Mouse (Mus musculus) midbrain, embryonic 15.5 days (tissue): ENCODE results near the gene Sema4c. TPM values are rescaled to one million over a fixed set of nuclear protein-coding genes. Genes with fewer than 3 reads are reported as not detected.

Source experiments
- ATAC-seq: fragments of 200-750 bp; cut with Nextera tagmentation; replicated peaks from 2 replicates; pipeline ENCODE4 v1.8.0; 2017; ENCODE audit warnings: moderate TSS enrichment
- H3K27ac ChIP-seq: fragments of 300-500 bp; sonication (generic); 2 replicates; pipeline ENCODE4 v1.5.1; 2015; ENCODE audit warnings: mild to moderate bottlenecking, inconsistent platforms
- H3K27me3 ChIP-seq: fragments of 300-500 bp; sonication (generic); replicated peaks from 2 replicates; pipeline ENCODE4 v1.6.1; 2015; ENCODE audit warnings: inconsistent platforms
- H3K36me3 ChIP-seq: fragments of 300-500 bp; sonication (generic); replicated peaks from 2 replicates; pipeline ENCODE4 v1.6.1; 2015; ENCODE audit warnings: inconsistent platforms
- H3K4me1 ChIP-seq: fragments of 300-500 bp; sonication (generic); 2 replicates; pipeline ENCODE4 v1.6.1; 2015; ENCODE audit warnings: inconsistent platforms
- H3K4me2 ChIP-seq: fragments of 300-500 bp; sonication (generic); 2 replicates; pipeline ENCODE4 v1.6.1; 2015; ENCODE audit warnings: inconsistent platforms, mild to moderate bottlenecking, moderate library complexity
- H3K4me3 ChIP-seq: fragments of 300-500 bp; sonication (generic); 2 replicates; pipeline ENCODE4 v1.5.1; 2015; ENCODE audit warnings: mild to moderate bottlenecking, inconsistent platforms
- H3K9ac ChIP-seq: fragments of 300-500 bp; sonication (generic); 2 replicates; pipeline ENCODE4 v1.6.1; 2015; ENCODE audit warnings: mild to moderate bottlenecking, inconsistent platforms
- H3K9me3 ChIP-seq: fragments of 300-500 bp; sonication (generic); 2 replicates; pipeline ENCODE4 v1.6.1; 2016; ENCODE audit warnings: inconsistent platforms
- WGBS: fragments of 180-500 bp; shearing (Covaris S2); methylation state at CpG from one replicate; pipeline ENCODE4 v1.1.7; 2015; ENCODE audit warnings: mixed read lengths; 5-methylcytosine and 5-hydroxymethylcytosine counted together
- polyA plus RNA-seq: library from polyadenylated mRNA; unstranded; fragments of >200 nt; fragmentation: Nextera tagmentation; extraction: Ambion mirVana; gene quantifications from 2 replicates; pipeline ENCODE4 v1.2.1, GENCODE M21; 2015

Gene Sema4c
- polyA plus RNA-seq, result 34.3 and 37.4 TPM in 2 replicates

- peaks cover 8% of the 10 kb centered on the region for H3K36me3 ChIP-seq
- H3K9me3 ChIP-seq, result no peaks in the 10 kb centered on the region
- H3K27me3 ChIP-seq, result no peaks in the 10 kb centered on the region
- peak; percentile 68 for ATAC-seq
- H3K9ac ChIP-seq, result peak within 1 kb of the TSS; percentile 99
- H3K4me2 ChIP-seq, result peak within 1 kb of the TSS; percentile 96
- H3K4me3 ChIP-seq, result peak within 1 kb of the TSS; percentile 94
- H3K27ac ChIP-seq, result peak within 1 kb of the TSS; percentile 97
- WGBS, result under 1% methylated on average over 68 of the region's 69 CpGs
- H3K4me1 ChIP-seq, result peaks cover 33% of the 10 kb centered on the region
Observed at GRCm38 (mm10) chr1:36558031-36558993, at the start of gene Sema4c. Gene Sema4c, minus strand, starts transcription at chr1:36558349.

- Histone ChIP-seq H3K4me3 (no peak overlapping the region), H3K9me3 (no peaks in the 10 kb centered on the region), H3K27me3 (no peaks in the 10 kb centered on the region), H3K9ac (no peak overlapping the region), H3K36me3 (no peaks in the 10 kb centered on the region), H3K4me2 (no peak overlapping the region), H3K27ac (no peak overlapping the region), H3K4me1 (peaks cover 8% of the 10 kb centered on the region)
- WGBS, result 61% methylated on average over 7 of the region's 7 CpGs
- ATAC-seq, result no peak
Observed at GRCm38 (mm10) chr1:36606951-36607350, 48.8 kb upstream of the Sema4c start.

DNA sequence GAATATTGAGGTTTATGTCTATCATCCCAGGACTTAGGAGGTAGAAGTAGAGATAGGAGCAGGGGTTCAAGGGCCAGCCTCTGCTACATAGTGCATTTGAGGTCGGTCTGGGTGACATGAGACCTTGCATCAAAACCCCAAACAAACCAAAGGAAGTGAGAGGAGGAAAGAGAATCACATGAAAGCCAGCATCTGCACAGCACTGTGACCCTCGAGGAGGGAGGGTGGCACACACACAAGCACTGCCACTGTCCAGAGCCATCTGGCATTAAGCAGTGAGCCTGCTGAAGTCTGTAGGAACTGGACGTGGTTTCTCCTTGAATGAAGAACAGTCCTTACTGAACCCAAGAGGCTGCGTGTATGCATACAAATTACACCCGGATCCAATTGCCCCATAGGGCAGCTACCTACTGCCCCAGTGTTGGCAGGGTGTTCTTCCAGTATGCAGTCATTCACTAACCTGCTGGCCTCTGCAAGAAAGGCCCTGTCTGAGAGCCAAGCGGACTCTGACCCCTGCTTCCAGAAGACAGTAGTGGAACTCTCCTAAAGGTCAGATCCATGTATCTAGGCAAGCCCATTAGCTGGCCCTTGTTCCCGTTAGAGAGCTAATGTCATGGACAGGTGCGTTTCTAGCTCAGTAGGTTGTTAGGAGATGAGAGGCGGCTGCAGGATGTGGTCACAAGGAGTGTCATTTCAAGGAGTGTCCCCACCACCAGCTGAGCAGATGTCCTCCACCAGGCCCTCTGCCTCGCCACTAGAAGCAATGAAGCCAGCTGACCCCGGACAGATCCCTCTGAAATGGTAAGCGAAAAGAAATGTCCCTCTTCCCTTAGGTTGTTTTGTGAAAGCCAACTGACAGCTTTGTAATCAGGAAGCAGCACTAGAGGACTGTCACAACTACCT, 46.4 kb upstream of the Sema4c start:
- Histone ChIP-seq H3K4me3 (no peak overlapping the region), H3K9ac (no peak overlapping the region), H3K36me3 (no peaks in the 10 kb centered on the region), H3K27ac (no peak overlapping the region), H3K4me2 (no peak overlapping the region), H3K27me3 (no peaks in the 10 kb centered on the region), H3K9me3 (no peaks in the 10 kb centered on the region), H3K4me1 (no peaks in the 10 kb centered on the region)
- WGBS, result 80% methylated on average over 12 of the region's 12 CpGs
- ATAC-seq, result no peak

DNA sequence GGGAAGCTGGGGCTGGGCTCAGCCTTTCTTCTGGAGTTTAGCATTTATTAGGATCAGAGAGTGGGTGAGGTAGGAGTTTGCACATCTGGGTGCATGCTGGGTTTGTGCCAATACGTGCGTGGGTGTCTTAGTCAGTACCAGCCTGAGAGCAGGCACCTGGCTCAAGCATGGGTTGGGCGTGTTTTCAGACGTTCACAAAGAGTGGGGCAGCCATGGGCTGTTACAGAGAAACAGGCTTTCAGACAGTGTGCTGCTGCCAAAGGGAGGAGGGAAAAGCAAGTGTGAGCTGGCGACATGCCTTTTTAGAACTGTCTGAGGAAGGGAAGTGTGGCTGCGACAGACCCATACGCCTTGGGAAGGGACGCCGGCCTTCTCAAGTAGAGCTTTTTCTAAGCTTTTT, 45.2 kb upstream of the Sema4c start:
- no peaks in the 10 kb centered on the region for H3K36me3 ChIP-seq
- no peaks in the 10 kb centered on the region for H3K9me3 ChIP-seq
- H3K27ac ChIP-seq, result no peak overlapping the region
- no peak for ATAC-seq
- H3K4me1 ChIP-seq, result no peaks in the 10 kb centered on the region
- WGBS, result 66% methylated on average over 9 of the region's 9 CpGs
- no peak overlapping the region for H3K4me3 ChIP-seq
- no peak overlapping the region for H3K4me2 ChIP-seq
- H3K9ac ChIP-seq, result no peak overlapping the region
- no peaks in the 10 kb centered on the region for H3K27me3 ChIP-seq

DNA sequence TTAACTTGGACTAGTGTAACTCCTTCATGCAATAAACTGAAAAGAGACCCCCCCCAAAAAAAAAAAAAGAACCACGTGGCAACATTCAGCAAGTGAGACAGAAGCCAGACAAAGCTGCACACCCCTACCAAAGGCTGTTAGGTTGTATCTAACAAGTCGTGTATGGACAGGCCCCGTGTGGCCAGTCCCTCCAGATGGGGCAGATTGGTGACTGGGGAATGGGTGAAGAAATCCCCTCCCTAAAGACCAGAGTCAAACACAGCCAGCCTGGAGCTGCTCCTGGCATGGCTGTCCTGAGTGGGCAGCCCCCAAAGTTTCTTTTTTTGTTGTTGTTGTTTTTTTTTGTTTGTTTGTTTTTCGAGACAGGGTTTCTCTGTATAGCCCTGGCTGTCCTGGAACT, 44.1 kb upstream of the Sema4c start:
- Histone ChIP-seq H3K4me1 (no peaks in the 10 kb centered on the region), H3K27me3 (no peaks in the 10 kb centered on the region), H3K27ac (no peak overlapping the region), H3K4me2 (no peak overlapping the region), H3K9ac (no peak overlapping the region), H3K36me3 (no peaks in the 10 kb centered on the region), H3K4me3 (no peak overlapping the region), H3K9me3 (no peaks in the 10 kb centered on the region)
- ATAC-seq, result no peak
- WGBS, result 75% methylated on average over 4 of the region's 4 CpGs

DNA sequence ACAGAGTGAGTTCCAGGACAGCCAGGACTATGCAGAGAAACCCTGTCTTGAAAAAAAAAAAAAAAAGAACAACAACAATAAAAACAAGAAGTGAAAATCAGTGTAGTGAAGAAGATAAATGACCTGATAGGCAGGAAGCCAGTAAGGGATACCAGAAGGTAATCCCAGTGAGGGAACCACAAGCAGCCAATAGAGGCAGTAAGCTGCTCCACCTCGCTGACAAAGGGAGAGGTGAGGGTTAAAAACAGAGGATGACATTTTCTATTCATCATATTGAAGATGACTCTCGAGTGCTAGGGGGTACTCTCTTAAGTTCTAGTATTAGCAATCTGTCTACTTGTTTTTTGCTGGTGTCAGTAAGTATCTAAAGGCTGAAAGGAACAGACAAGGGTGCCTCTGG, 40.3 kb upstream of the Sema4c start:
- no peaks in the 10 kb centered on the region for H3K9me3 ChIP-seq
- H3K4me2 ChIP-seq, result no peak overlapping the region
- H3K9ac ChIP-seq, result no peak overlapping the region
- no peak overlapping the region for H3K4me3 ChIP-seq
- no peaks in the 10 kb centered on the region for H3K36me3 ChIP-seq
- WGBS, result 79% methylated on average over 2 of the region's 2 CpGs
- H3K4me1 ChIP-seq, result peaks cover 5% of the 10 kb centered on the region; the same call in 1 of the 2 replicates
- no peak overlapping the region for H3K27ac ChIP-seq
- ATAC-seq, result no peak
- no peaks in the 10 kb centered on the region for H3K27me3 ChIP-seq

GRCm38 (mm10) chr1:36596114-36596513, 38.0 kb upstream of the Sema4c start:
- Histone ChIP-seq H3K4me2 (no peak overlapping the region), H3K36me3 (no peaks in the 10 kb centered on the region), H3K9ac (no peak overlapping the region), H3K4me1 (peaks cover 5% of the 10 kb centered on the region; the same call in 1 of the 2 replicates), H3K9me3 (no peaks in the 10 kb centered on the region), H3K27ac (peak overlapping the region; percentile 40; the same call in 1 of the 2 replicates), H3K4me3 (no peak overlapping the region), H3K27me3 (no peaks in the 10 kb centered on the region)
- 14% methylated on average over 4 of the region's 4 CpGs for whole genome bisulfite sequencing
- ATAC-seq, result peak; percentile 79

- Histone ChIP-seq H3K4me1 (peaks cover 10% of the 10 kb centered on the region; the same call in 1 of the 2 replicates), H3K27me3 (no peaks in the 10 kb centered on the region), H3K36me3 (no peaks in the 10 kb centered on the region), H3K9me3 (no peaks in the 10 kb centered on the region), H3K4me2 (no peak overlapping the region), H3K9ac (no peak overlapping the region), H3K4me3 (no peak overlapping the region), H3K27ac (peak overlapping the region; percentile 27)
- ATAC-seq, result no peak
- WGBS, result 56% methylated on average over 10 of the region's 10 CpGs
Observed at GRCm38 (mm10) chr1:36595167-36595931, 37.2 kb upstream of the Sema4c start.

GRCm38 (mm10) chr1:36593099-36593498, 35.0 kb upstream of the Sema4c start:
- Histone ChIP-seq H3K4me2 (no peak overlapping the region), H3K4me3 (no peak overlapping the region), H3K4me1 (peaks cover 15% of the 10 kb centered on the region; the same call in 1 of the 2 replicates), H3K27me3 (no peaks in the 10 kb centered on the region), H3K9me3 (no peaks in the 10 kb centered on the region), H3K36me3 (no peaks in the 10 kb centered on the region), H3K27ac (no peak overlapping the region), H3K9ac (no peak overlapping the region)
- no peak for ATAC-seq
- 5% methylated on average over 1 of the region's 1 CpGs for WGBS

- Histone ChIP-seq H3K4me3 (no peak overlapping the region), H3K9ac (no peak overlapping the region), H3K4me1 (peaks cover 15% of the 10 kb centered on the region; the same call in 1 of the 2 replicates), H3K27ac (no peak overlapping the region), H3K4me2 (no peak overlapping the region), H3K27me3 (no peaks in the 10 kb centered on the region), H3K9me3 (no peaks in the 10 kb centered on the region), H3K36me3 (no peaks in the 10 kb centered on the region)
- 90% methylated on average over 2 of the region's 2 CpGs for WGBS
- ATAC-seq, result no peak
Observed at GRCm38 (mm10) chr1:36591408-36591807, 33.3 kb upstream of the Sema4c start.

DNA sequence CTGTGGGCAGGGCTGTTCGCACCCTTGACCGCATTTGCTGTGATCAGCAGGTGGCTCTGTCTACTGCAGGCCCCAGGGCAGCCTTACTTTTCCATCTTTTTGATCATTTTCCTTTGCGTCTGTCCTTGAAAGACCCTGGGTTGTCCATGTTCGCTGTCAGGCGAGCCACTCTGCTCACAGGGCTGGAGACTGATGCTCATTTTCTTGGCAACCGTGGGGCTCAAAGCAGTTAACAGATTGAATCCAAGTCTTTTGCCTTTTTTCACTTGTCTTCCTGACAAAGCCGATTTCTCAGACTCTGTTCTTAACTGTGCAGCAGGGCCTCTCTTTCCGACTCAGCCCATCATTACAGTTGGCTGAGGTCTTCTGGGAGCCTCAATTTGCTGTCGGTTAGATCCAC, 32.5 kb upstream of the Sema4c start:
- Histone ChIP-seq H3K4me3 (no peak overlapping the region), H3K36me3 (no peaks in the 10 kb centered on the region), H3K9me3 (no peaks in the 10 kb centered on the region), H3K9ac (no peak overlapping the region), H3K27ac (no peak overlapping the region), H3K4me1 (peaks cover 15% of the 10 kb centered on the region; the same call in 1 of the 2 replicates), H3K4me2 (no peak overlapping the region), H3K27me3 (peaks cover 2% of the 10 kb centered on the region; the same call in 1 of the 2 replicates)
- ATAC-seq, result no peak
- WGBS, result 50% methylated on average over 9 of the region's 9 CpGs
